Mouse (Mus musculus) megakaryocyte progenitor cell, adult 5-6 weeks (primary cell): Measurements from ENCODE around the gene Chrnb1. TPM values are rescaled to one million over a fixed set of nuclear protein-coding genes. Genes with fewer than 3 reads are reported as not detected.

Experiments used
- ATAC-seq: replicated peaks from 2 replicates; pipeline ENCODE4 v1.8.0; 2016; ENCODE audit warnings: mild to moderate bottlenecking, moderate TSS enrichment, inconsistent platforms; ENCODE audit not compliant: poor library complexity
- total RNA-seq, 2 experiments: library from RNA; stranded (forward) in 1 of 2; stranded (reverse) in 1 of 2; fragments of 157-497, 149-512 nt in 1 of 2; fragments of 200-1000 nt in 1 of 2; gene quantifications; 2 replicates each; pipeline versions ENCODE4 v1.2.3 to v1.2.4; 2015 to 2017

Chrnb1 gene
- total RNA-seq, 2 experiments from 2014 or later: 0.04 to 1.6 TPM

DNA sequence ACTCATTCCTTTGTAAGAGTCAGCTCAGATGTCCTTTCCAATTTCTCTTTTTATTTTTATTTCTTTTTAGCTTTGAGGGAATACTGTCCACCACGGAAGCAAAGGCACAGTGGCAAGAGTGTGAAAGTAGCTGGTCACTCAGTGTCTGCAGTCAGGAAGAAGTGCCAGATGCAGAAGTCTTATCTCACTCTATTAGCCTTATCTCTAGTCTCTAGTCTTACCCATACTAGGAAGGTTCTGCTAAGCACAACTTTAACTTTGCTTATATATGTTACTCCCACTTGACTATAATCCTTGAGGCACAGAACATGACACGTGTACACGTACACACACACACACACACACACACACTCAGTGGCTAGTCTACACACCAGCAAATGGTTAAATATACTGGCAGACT lies 44.1 kb downstream of the Chrnb1 start:
- 0 out of 2 replicates have a peak, but pooled peaks have one; percentile 20 for ATAC-seq

Other genes starting within 250 kb of the Chrnb1 start
Only the 30 nearest of the 45 such genes appear.
- gene Fxr2, start 163.0 kb downstream of the Chrnb1 start, total RNA-seq (2015): 27.3 and 43.5 TPM in 2 replicates
- gene Fxr2, start 163.0 kb downstream of the Chrnb1 start, total RNA-seq (2017): 35.5 and 41.5 TPM in 2 replicates
- not detected in 2 replicates for gene Sox15, start 140.6 kb downstream of the Chrnb1 start, total RNA-seq (2015)
- gene Sox15, start 140.6 kb downstream of the Chrnb1 start, total RNA-seq (2017): 0.95 TPM in 1 of 2 replicates, not detected in the other
- 28.6 and 37.5 TPM in 2 replicates for gene Mpdu1, start 133.3 kb downstream of the Chrnb1 start, total RNA-seq (2015)
- 55.0 and 55.5 TPM in 2 replicates for gene Mpdu1, start 133.3 kb downstream of the Chrnb1 start, total RNA-seq (2017)
- 33.1 and 39.3 TPM in 2 replicates for gene Cd68, start 129.8 kb downstream of the Chrnb1 start, total RNA-seq (2015)
- 15.5 and 25.0 TPM in 2 replicates for gene Cd68, start 129.8 kb downstream of the Chrnb1 start, total RNA-seq (2017)
- gene Eif4a1, start 123.5 kb downstream of the Chrnb1 start, total RNA-seq (2015): 1,029 and 1,055 TPM in 2 replicates
- 1,055 and 1,141 TPM in 2 replicates for gene Eif4a1, start 123.5 kb downstream of the Chrnb1 start, total RNA-seq (2017)
- gene Senp3, start 113.9 kb downstream of the Chrnb1 start, total RNA-seq (2015): 140 and 145 TPM in 2 replicates
- gene Senp3, start 113.9 kb downstream of the Chrnb1 start, total RNA-seq (2017): 108 and 123 TPM in 2 replicates
- gene Tnfsf13, start 110.2 kb downstream of the Chrnb1 start, total RNA-seq (2015): 28.5 and 31.9 TPM in 2 replicates
- gene Tnfsf13, start 110.2 kb downstream of the Chrnb1 start, total RNA-seq (2017): 49.4 and 53.7 TPM in 2 replicates
- gene Tnfsf12, start 100.1 kb downstream of the Chrnb1 start, total RNA-seq (2015): 0.88 and 2.0 TPM in 2 replicates
- gene Tnfsf12, start 100.1 kb downstream of the Chrnb1 start, total RNA-seq (2017): 0.75 and 1.0 TPM in 2 replicates
- 7.5 and 9.4 TPM in 2 replicates for gene Tnfsfm13, start 99.8 kb downstream of the Chrnb1 start, total RNA-seq (2015)
- gene Tnfsfm13, start 99.8 kb downstream of the Chrnb1 start, total RNA-seq (2017): 6.1 and 7.9 TPM in 2 replicates
- 140 and 147 TPM in 2 replicates for gene Polr2a, start 37.3 kb downstream of the Chrnb1 start, total RNA-seq (2015)
- 21.0 and 34.4 TPM in 2 replicates for gene Polr2a, start 37.3 kb downstream of the Chrnb1 start, total RNA-seq (2017)
- gene Slc35g3, start 34.0 kb downstream of the Chrnb1 start, total RNA-seq (2015): not detected in 2 replicates
- gene Slc35g3, start 34.0 kb downstream of the Chrnb1 start, total RNA-seq (2017): not detected in 2 replicates
- 1.3 and 1.5 TPM in 2 replicates for gene Zbtb4, start 30.0 kb downstream of the Chrnb1 start, total RNA-seq (2015)
- 0.51 and 0.54 TPM in 2 replicates for gene Zbtb4, start 30.0 kb downstream of the Chrnb1 start, total RNA-seq (2017)
- 0.22 and 0.52 TPM in 2 replicates for gene Fgf11, start 5.9 kb upstream of the Chrnb1 start, total RNA-seq (2015)
- gene Fgf11, start 5.9 kb upstream of the Chrnb1 start, total RNA-seq (2017): 0.21 and 0.41 TPM in 2 replicates
- gene Tmem102, start 9.7 kb upstream of the Chrnb1 start, total RNA-seq (2015): not detected in 2 replicates
- gene Tmem102, start 9.7 kb upstream of the Chrnb1 start, total RNA-seq (2017): not detected in 2 replicates
- gene Gm39566, start 19.4 kb upstream of the Chrnb1 start, total RNA-seq (2015): not detected in 2 replicates
- not detected in 2 replicates for gene Gm39566, start 19.4 kb upstream of the Chrnb1 start, total RNA-seq (2017)
- gene Spem2, start 22.5 kb upstream of the Chrnb1 start, total RNA-seq (2015): not detected in 2 replicates
- not detected in 2 replicates for gene Spem2, start 22.5 kb upstream of the Chrnb1 start, total RNA-seq (2017)
- gene Spem1, start 26.2 kb upstream of the Chrnb1 start, total RNA-seq (2015): not detected in 2 replicates
- 0.79 TPM in 1 of 2 replicates, not detected in the other for gene Spem1, start 26.2 kb upstream of the Chrnb1 start, total RNA-seq (2017)
- 8.4 and 10.8 TPM in 2 replicates for gene Nlgn2, start 41.8 kb upstream of the Chrnb1 start, total RNA-seq (2015)
- 3.5 and 6.2 TPM in 2 replicates for gene Nlgn2, start 41.8 kb upstream of the Chrnb1 start, total RNA-seq (2017)
- 240 and 307 TPM in 2 replicates for gene Tmem256, start 42.6 kb upstream of the Chrnb1 start, total RNA-seq (2015)
- 174 and 238 TPM in 2 replicates for gene Tmem256, start 42.6 kb upstream of the Chrnb1 start, total RNA-seq (2017)
- gene Plscr3, start 50.4 kb upstream of the Chrnb1 start, total RNA-seq (2015): 60.6 and 62.2 TPM in 2 replicates
- gene Plscr3, start 50.4 kb upstream of the Chrnb1 start, total RNA-seq (2017): 29.1 and 32.9 TPM in 2 replicates
- 0.32 TPM in 1 of 2 replicates, not detected in the other for gene Tnk1, start 62.8 kb upstream of the Chrnb1 start, total RNA-seq (2015)
- gene Tnk1, start 62.8 kb upstream of the Chrnb1 start, total RNA-seq (2017): 0.54 TPM in 1 of 2 replicates, not detected in the other
- not detected in 2 replicates for gene Tmem95, start 82.1 kb upstream of the Chrnb1 start, total RNA-seq (2015)
- not detected in 2 replicates for gene Tmem95, start 82.1 kb upstream of the Chrnb1 start, total RNA-seq (2017)
- 1.1 and 2.3 TPM in 2 replicates for gene Kctd11, start 85.5 kb upstream of the Chrnb1 start, total RNA-seq (2015)
- gene Kctd11, start 85.5 kb upstream of the Chrnb1 start, total RNA-seq (2017): 0.88 and 1.9 TPM in 2 replicates
- 23.6 and 24.7 TPM in 2 replicates for gene Acap1, start 99.6 kb upstream of the Chrnb1 start, total RNA-seq (2015)
- gene Acap1, start 99.6 kb upstream of the Chrnb1 start, total RNA-seq (2017): 59.2 and 67.5 TPM in 2 replicates
- gene 2810408A11Rik, start 105.0 kb upstream of the Chrnb1 start, total RNA-seq (2015): 1.9 and 3.0 TPM in 2 replicates
- gene 2810408A11Rik, start 105.0 kb upstream of the Chrnb1 start, total RNA-seq (2017): 1.7 and 6.6 TPM in 2 replicates
- gene Neurl4, start 105.1 kb upstream of the Chrnb1 start, total RNA-seq (2015): 9.5 and 11.0 TPM in 2 replicates
- 20.2 and 21.6 TPM in 2 replicates for gene Neurl4, start 105.1 kb upstream of the Chrnb1 start, total RNA-seq (2017)
- gene Gps2, start 117.9 kb upstream of the Chrnb1 start, total RNA-seq (2015): 106 and 114 TPM in 2 replicates
- gene Gps2, start 117.9 kb upstream of the Chrnb1 start, total RNA-seq (2017): 46.2 and 56.3 TPM in 2 replicates
- 1,355 and 1,412 TPM in 2 replicates for gene Eif5a, start 126.0 kb upstream of the Chrnb1 start, total RNA-seq (2015)
- gene Eif5a, start 126.0 kb upstream of the Chrnb1 start, total RNA-seq (2017): 1,221 and 1,257 TPM in 2 replicates
- 0.32 TPM in 1 of 2 replicates, not detected in the other for gene Ybx2, start 139.9 kb upstream of the Chrnb1 start, total RNA-seq (2015)
- not detected in 2 replicates for gene Ybx2, start 139.9 kb upstream of the Chrnb1 start, total RNA-seq (2017)
- gene Slc2a4, start 152.2 kb upstream of the Chrnb1 start, total RNA-seq (2015): 0.22 TPM in 1 of 2 replicates, not detected in the other
- not detected in 2 replicates for gene Slc2a4, start 152.2 kb upstream of the Chrnb1 start, total RNA-seq (2017)